Mouse (Mus musculus) layer of hippocampus, adult 2 months (tissue): ENCODE results near the gene Smg6. TPM values are rescaled to one million over a fixed set of nuclear protein-coding genes. Genes with fewer than 3 reads are reported as not detected.

Experiments
- DNase-seq, 2 experiments: peaks; one replicate each; pipeline ENCODE4 v3.0.0; 2022; ENCODE audit warnings: low spot score in 2 of 2
- H3K27ac ChIP-seq: fragments of 200-600 bp; 2 replicates; pipeline ENCODE4 v1.8.1; 2022
- H3K4me3 ChIP-seq: fragments of 200-600 bp; 2 replicates; pipeline ENCODE4 v1.8.1; 2022; ENCODE audit warnings: mild to moderate bottlenecking
- CTCF ChIP-seq: fragments of 200-600 bp; conservative IDR thresholded peaks from 2 replicates; pipeline ENCODE4 v1.8.1; 2022; ENCODE audit warnings: antibody characterized with exemption, mild to moderate bottlenecking, moderate library complexity
- total RNA-seq, 2 experiments: library from RNA; stranded (reverse); gene quantifications; 2 replicates each; pipeline ENCODE4 v1.2.3; 2021

Gene Smg6
- total RNA-seq, 2 experiments from 2014 or later = 31.9 to 34.7 TPM

GRCm38 (mm10) chr11:75015453-75015871 is 89.8 kb downstream of the Smg6 start:
- TF ChIP-seq CTCF = no peak
- DNase-seq = peak; percentile 11 to 31
- peak overlapping the region; percentile 80 for H3K27ac ChIP-seq
- H3K4me3 ChIP-seq = no peak overlapping the region

GRCm38 (mm10) chr11:75016309-75016860 is 90.8 kb downstream of the Smg6 start:
- DNase-seq = no peak
- Histone ChIP-seq H3K4me3 (no peak overlapping the region), H3K27ac (peak overlapping the region; percentile 80)
- no peak for TF ChIP-seq CTCF

- no peak for TF ChIP-seq CTCF
- no peak for DNase-seq
- H3K4me3 ChIP-seq = no peak overlapping the region
- no peak overlapping the region for H3K27ac ChIP-seq
Measured at GRCm38 (mm10) chr11:75017831-75018230, 92.2 kb downstream of the Smg6 start.

- no peak for TF ChIP-seq CTCF
- Histone ChIP-seq H3K27ac (no peak overlapping the region), H3K4me3 (no peak overlapping the region)
- DNase-seq = no peak
Measured at GRCm38 (mm10) chr11:75026977-75027376, 101.4 kb downstream of the Smg6 start.

GRCm38 (mm10) chr11:75027616-75028015 is 102.0 kb downstream of the Smg6 start:
- TF ChIP-seq CTCF = no peak
- no peak overlapping the region for H3K4me3 ChIP-seq
- no peak for DNase-seq
- H3K27ac ChIP-seq = no peak overlapping the region

- DNase-seq = no peak
- TF ChIP-seq CTCF = no peak
- Histone ChIP-seq H3K27ac (no peak overlapping the region), H3K4me3 (no peak overlapping the region)
Measured at GRCm38 (mm10) chr11:75031251-75031650, 105.6 kb downstream of the Smg6 start.

GRCm38 (mm10) chr11:75032946-75033345 is 107.3 kb downstream of the Smg6 start:
- DNase-seq = no peak
- Histone ChIP-seq H3K4me3 (no peak overlapping the region), H3K27ac (peak overlapping the region; percentile 9; the same call in 1 of the 2 replicates)
- TF ChIP-seq CTCF = no peak

- H3K27ac ChIP-seq = no peak overlapping the region; the same call in 1 of the 2 replicates
- no peak for DNase-seq
- no peak for TF ChIP-seq CTCF
Measured at GRCm38 (mm10) chr11:75033581-75034067, 108.0 kb downstream of the Smg6 start.

GRCm38 (mm10) chr11:75034104-75034503 is 108.5 kb downstream of the Smg6 start:
- no peak for DNase-seq
- Histone ChIP-seq H3K4me3 (no peak overlapping the region), H3K27ac (no peak overlapping the region; the same call in 1 of the 2 replicates)
- no peak for TF ChIP-seq CTCF

More at GRCm38 (mm10) chr11:75033581-75034067, 108.0 kb downstream of the Smg6 start:
- H3K4me3 ChIP-seq = no peak overlapping the region

GRCm38 (mm10) chr11:75044333-75044732 is 118.7 kb downstream of the Smg6 start:
- H3K27ac ChIP-seq = no peak overlapping the region
- TF ChIP-seq CTCF = no peak
- H3K4me3 ChIP-seq = no peak overlapping the region
- no peak for DNase-seq

GRCm38 (mm10) chr11:75045822-75046221 is 120.2 kb downstream of the Smg6 start:
- no peak for TF ChIP-seq CTCF
- Histone ChIP-seq H3K27ac (no peak overlapping the region), H3K4me3 (no peak overlapping the region)
- DNase-seq = no peak

GRCm38 (mm10) chr11:75046638-75047037 is 121.0 kb downstream of the Smg6 start:
- no peak for DNase-seq
- TF ChIP-seq CTCF = no peak
- no peak overlapping the region for H3K4me3 ChIP-seq
- H3K27ac ChIP-seq = peak overlapping the region; percentile 54; the same call in 1 of the 2 replicates

- no peak overlapping the region for H3K4me3 ChIP-seq
- DNase-seq = peak; percentile 41 to 52
- no peak for TF ChIP-seq CTCF
- H3K27ac ChIP-seq = peak overlapping the region; percentile 54; the same call in 1 of the 2 replicates
Measured at GRCm38 (mm10) chr11:75047066-75047465, 121.4 kb downstream of the Smg6 start.

GRCm38 (mm10) chr11:75047736-75048407 is 122.2 kb downstream of the Smg6 start:
- no peak for DNase-seq
- Histone ChIP-seq H3K27ac (peak overlapping the region; percentile 21; the same call in 1 of the 2 replicates), H3K4me3 (no peak overlapping the region)
- no peak for TF ChIP-seq CTCF
